Mouse (Mus musculus) urinary bladder, postnatal 25 days (tissue): Measurements from ENCODE around the gene 4933411K16Rik.
"Not testable (repeated sequence)": the region's sequence is repeated elsewhere in the genome, so short reads cannot be mapped to it uniquely, and the experiment has no call there.

Experiments
- DNase-seq: peaks from one replicate; pipeline ENCODE4 v3.0.0; 2022; ENCODE audit warnings: low spot score

4933411K16Rik gene

GRCm38 (mm10) chr19:42079006-42079405 is 27.0 kb downstream of the 4933411K16Rik start:
- no peak for DNase-seq

GRCm38 (mm10) chr19:42079950-42080349 is 27.9 kb downstream of the 4933411K16Rik start:
- no peak for DNase-seq

- no peak for DNase-seq
These were observed 28.4 kb downstream of the 4933411K16Rik start for GRCm38 (mm10) chr19:42080469-42080868.

- DNase-seq = not testable (repeated sequence)
These were observed 29.6 kb downstream of the 4933411K16Rik start for GRCm38 (mm10) chr19:42081613-42082012.

- no peak for DNase-seq
These were observed 33.6 kb downstream of the 4933411K16Rik start for GRCm38 (mm10) chr19:42085690-42086089.

- DNase-seq = peak; percentile 63
These were observed 34.1 kb downstream of the 4933411K16Rik start, which contains the start of gene Morn4 for GRCm38 (mm10) chr19:42086166-42086565. Gene Morn4, minus strand, starts transcription at chr19:42086357.

- peak; percentile 32 for DNase-seq
These were observed 37.2 kb downstream of the 4933411K16Rik start for GRCm38 (mm10) chr19:42089103-42089747.

DNA sequence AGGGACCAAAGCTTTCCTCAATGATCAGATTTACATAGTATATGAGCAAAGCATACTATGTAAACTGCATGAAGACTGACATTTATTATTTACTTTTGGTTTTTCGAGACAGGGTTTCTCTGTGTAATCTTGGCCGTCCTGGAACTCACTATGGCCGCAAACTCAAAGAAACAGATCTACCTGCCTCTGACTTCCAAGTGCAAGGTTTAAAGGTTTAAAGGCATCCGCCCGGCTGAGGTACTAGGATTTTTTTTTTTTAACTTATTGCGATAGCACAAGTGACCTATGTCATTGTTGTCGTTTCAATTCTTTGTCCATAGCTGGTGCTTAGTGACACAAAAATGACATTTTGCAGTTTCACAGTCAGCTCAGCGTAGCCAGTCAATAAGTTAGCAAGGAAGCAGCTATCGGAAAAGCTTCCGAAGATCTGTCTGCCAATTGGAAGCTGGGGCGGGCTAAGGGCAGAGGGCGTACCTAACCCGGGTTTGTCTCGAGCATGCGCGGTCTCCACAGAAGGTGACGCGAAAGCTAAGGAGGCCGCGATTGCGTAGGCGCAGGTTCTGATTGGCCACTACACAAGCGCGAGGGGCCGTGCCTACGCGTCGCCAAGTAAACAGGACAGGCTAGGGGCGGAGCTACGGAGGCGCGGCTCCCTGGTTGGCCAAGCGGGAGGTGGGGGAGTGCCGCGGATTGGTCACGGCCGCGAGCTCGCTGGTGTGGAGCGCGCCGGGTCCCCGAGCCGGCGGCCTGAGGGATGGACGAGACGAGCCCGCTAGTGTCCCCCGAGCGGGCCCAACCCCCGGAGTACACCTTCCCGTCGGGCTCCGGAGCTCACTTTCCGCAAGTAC is 37.9 kb downstream of the 4933411K16Rik start, which contains the start of gene Pi4k2a:
Pi4k2a (plus strand) TSS at position 723 of the 848 bp plus-strand sequence.
- peak; percentile 94 for DNase-seq

- DNase-seq = no peak
These were observed 38.6 kb downstream of the 4933411K16Rik start for GRCm38 (mm10) chr19:42090637-42091141.

- no peak for DNase-seq
These were observed 47.4 kb downstream of the 4933411K16Rik start for GRCm38 (mm10) chr19:42099406-42099805.
